Mouse (Mus musculus): Measurements from ENCODE around the gene Ppp6r3.

Ppp6r3 gene

GRCm38 (mm10) chr19:3431066-3431465 lies 144.5 kb downstream of the Ppp6r3 start:
- no peak for DNase-seq (ENCODE audit: low spot score)

DNA sequence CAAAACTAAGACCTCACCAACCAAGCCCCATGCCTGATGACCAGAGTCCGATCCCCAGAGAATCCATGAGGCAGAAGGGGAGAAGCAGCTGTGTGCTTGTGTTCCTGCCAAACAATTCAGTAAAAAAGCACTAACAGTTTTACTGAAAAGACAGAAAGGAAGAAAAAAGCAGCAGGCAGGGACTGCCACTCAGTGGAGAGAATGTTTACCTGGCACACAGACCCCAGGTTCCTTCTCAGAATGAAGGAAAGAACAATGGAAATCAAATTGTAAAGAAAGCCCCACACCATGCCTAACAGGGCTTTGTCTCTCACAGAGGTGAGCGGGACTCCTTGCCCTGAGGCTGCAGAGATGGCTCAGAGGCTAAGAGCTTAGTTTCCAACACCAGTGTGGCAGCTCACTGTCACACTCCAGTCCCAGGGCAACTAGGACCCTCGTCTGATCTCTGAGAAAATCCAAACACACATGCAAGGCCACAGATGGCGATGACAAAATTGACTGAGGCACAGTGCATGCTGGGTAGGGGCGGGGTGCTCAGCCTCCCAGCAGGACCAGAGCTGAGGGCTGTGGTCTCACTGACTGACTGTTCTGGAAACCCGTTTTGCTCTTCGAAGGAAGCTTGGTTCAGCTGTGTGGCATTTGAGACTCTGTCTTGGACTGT lies 146.3 kb downstream of the Ppp6r3 start:
- DNase-seq (ENCODE audit: low spot score), result no peak

DNA sequence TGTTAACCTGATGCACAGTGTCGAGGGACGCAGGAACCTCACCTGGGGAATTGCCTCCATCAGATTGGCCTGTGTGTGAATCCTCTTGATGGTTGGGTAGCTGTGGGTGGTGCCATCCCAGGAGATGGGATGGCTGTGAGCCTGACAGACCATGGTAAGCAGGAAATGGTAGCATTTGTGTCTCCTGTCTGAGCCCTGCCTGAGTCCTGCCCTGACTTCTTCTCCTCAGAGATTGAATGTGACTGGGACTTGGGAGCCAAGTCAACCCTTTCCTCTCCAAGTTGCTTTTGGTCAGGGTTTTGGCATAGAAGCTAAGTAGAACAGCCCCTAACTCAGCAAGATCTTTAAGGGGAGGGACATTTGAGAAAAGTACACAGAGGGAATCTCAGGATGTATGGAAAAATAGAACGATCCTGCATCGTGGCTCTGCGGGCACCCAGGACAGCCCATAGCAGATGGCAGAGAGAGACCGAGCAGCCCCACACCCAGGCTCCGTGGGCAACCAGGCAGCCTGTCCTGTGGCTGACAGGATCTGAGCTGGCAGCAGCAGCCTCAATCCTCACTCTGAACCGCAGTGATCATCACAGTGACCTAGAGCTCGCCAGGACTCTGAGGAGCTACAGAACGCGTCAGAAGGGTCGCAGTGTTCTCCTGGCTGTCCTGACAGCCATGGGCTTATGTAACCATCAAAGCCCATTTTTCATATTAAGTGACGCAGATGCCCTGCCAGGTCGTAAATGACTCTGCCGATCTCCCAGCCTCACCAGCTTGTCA lies 147.3 kb downstream of the Ppp6r3 start:
- DNase-seq (ENCODE audit: low spot score), result no peak

GRCm38 (mm10) chr19:3424214-3424613 lies 151.3 kb downstream of the Ppp6r3 start:
- DNase-seq (ENCODE audit: low spot score), result no peak

GRCm38 (mm10) chr19:3422981-3423380 lies 152.6 kb downstream of the Ppp6r3 start:
- no peak for DNase-seq (ENCODE audit: low spot score)

DNA sequence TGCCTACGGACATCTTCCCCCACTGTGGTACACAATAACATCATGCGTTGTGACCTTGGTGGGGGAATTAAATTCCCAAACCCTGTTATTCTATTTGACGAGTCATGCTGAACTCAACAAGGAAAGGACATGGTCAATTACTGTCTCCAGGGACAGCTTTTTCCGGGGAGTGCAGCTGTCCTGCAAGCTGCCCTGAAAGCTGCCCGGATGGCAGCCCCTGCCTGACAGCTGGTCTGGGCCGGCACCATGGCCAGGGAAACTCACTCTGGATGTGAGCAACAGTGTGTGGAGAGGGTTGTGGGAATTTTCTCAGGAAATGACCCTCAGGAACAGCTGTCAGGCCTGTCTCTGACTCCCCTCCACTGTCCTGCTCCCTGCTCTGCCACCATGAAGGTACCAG lies 153.1 kb downstream of the Ppp6r3 start:
- DNase-seq (ENCODE audit: low spot score), result no peak

GRCm38 (mm10) chr19:3419251-3419650 lies 156.3 kb downstream of the Ppp6r3 start:
- DNase-seq (ENCODE audit: low spot score), result no peak

DNA sequence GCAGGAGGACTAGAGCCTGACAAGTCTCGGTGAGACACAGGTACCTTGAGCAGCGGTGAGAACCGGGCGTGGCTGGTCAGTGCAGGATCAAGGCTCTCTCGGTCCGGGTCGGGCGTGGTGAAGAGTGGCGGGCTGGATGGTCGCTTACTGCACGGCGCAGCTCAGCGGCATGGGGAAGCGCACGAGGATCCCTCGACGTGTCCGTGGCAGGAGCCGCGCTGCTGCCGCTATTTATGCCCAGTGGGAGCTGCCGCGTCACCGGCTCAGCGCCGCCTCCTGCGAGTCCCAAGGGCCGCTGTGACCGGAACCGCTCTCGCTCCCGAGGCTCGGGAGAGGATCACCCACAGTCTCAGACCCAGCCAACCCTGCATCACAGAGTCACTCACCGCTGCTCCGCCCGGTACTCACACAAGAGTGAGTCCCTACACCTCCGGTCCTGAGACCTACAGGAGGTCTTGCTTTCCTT lies 161.2 kb downstream of the Ppp6r3 start, which contains the start of gene Gal:
Gal (minus strand) TSS at position 277 of the 466 bp plus-strand sequence.
- DNase-seq (ENCODE audit: low spot score), result no peak

GRCm38 (mm10) chr19:3405531-3406281 lies 169.8 kb downstream of the Ppp6r3 start:
- no peak for DNase-seq (ENCODE audit: low spot score)

Measured in c-Kit-positive CD71-positive TER-119-positive erythroid progenitor cells, embryonic 14.5 days (primary cell).